In the genomic region with DNA sequence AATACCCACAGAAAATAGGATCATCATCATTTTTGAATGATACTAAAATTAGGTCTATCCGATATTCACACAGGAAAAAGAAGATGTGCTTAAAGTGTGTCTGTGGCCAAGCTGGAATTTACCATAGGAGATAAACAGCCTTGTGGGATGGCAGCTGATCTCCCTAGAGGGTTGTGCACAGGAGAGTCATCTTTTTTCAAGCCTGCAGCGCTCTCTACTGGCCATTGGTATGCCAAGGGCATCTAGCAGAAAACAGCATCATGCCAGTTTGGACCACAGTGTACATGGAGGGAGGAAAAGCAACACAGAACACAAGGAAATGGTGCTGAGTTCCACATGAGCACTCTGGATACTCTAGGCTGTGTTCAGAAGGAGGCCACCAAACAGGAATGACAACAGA, we compare ENCODE assay signal across 8 mouse cellular contexts.
A peak's percentile ranks its signal among the peaks of the same experiment; 100 is the strongest.
DNase-seq lines count a peak whose midpoint lies in the region; ATAC-seq lines count a peak whose summit lies in the region.

No protein-coding gene starts in this region.

- H3K36me3 ChIP-seq in intestine, embryonic 14.5 days (ENCODE audit: control insufficient read depth, insufficient read depth, low read length): no peaks in the 10 kb centered on the region
- no peaks in the 10 kb centered on the region for H3K36me3 ChIP-seq in intestine, embryonic 16.5 days (ENCODE audit: control insufficient read depth, insufficient read depth, low read length)
- no peaks in the 10 kb centered on the region for H3K36me3 ChIP-seq in forebrain, embryonic 16.5 days (ENCODE audit: control insufficient read depth, insufficient read depth)
- H3K36me3 ChIP-seq in intestine, embryonic 15.5 days: no peaks in the 10 kb centered on the region

- H3K4me1 ChIP-seq in intestine, embryonic 14.5 days (replicated peaks; ENCODE audit: control insufficient read depth, insufficient read depth, low read length): no peaks in the 10 kb centered on the region
- H3K4me1 ChIP-seq in intestine, embryonic 16.5 days (ENCODE audit: control insufficient read depth, insufficient read depth, low read length): no peaks in the 10 kb centered on the region
- H3K4me1 ChIP-seq in forebrain, embryonic 16.5 days (replicated peaks; ENCODE audit: control insufficient read depth, insufficient read depth, low read length): no peaks in the 10 kb centered on the region
- H3K4me1 ChIP-seq in intestine, embryonic 15.5 days (replicated peaks): no peaks in the 10 kb centered on the region

- H3K27ac ChIP-seq in intestine, embryonic 14.5 days (ENCODE audit: low read depth): no peak overlapping the region
- no peak overlapping the region for H3K27ac ChIP-seq in intestine, embryonic 16.5 days (ENCODE audit: low read length)
- H3K27ac ChIP-seq in forebrain, embryonic 16.5 days (ENCODE audit: low read length): no peak overlapping the region
- H3K27ac ChIP-seq in intestine, embryonic 15.5 days: no peak overlapping the region

- no peak overlapping the region for H3K4me3 ChIP-seq in intestine, embryonic 14.5 days (ENCODE audit: low read depth, low read length)
- no peak overlapping the region for H3K4me3 ChIP-seq in intestine, embryonic 16.5 days (ENCODE audit: low read length)
- H3K4me3 ChIP-seq in forebrain, embryonic 16.5 days (replicated peaks; ENCODE audit: low read length): no peak overlapping the region
- no peak overlapping the region for H3K4me3 ChIP-seq in intestine, embryonic 15.5 days (replicated peaks)

- no peak for ATAC-seq in intestine, embryonic 14.5 days (replicated peaks; ENCODE audit: low FRiP score, low TSS enrichment, low read depth)
- ATAC-seq in intestine, embryonic 16.5 days: no peak
- peak; percentile 93 for ATAC-seq in forebrain, embryonic 16.5 days
- 0 out of 2 replicates have a peak, but pooled peaks have one; percentile 39 for ATAC-seq in intestine, embryonic 15.5 days
- ATAC-seq in megakaryocyte-erythroid progenitor cell, adult 5-6 weeks (replicated peaks; ENCODE audit: low FRiP score, low TSS enrichment, poor library complexity, severe bottlenecking): peak; percentile 87

- peak; percentile 74 for DNase-seq in intestine, embryonic 14.5 days (ENCODE audit: low spot score)
- DNase-seq in c-Kit-positive CD71-negative TER-119-negative erythroid progenitor cells, embryonic 14.5 days (ENCODE audit: low read depth): peak; percentile 54
- DNase-seq in left cerebral cortex, adult 8-10 months (ENCODE audit: low spot score in 2 of 2): peak; percentile 43 to 70
- peak; percentile 84 for DNase-seq in right cerebral cortex, postnatal 4 days

- no peaks in the 10 kb centered on the region for H3K9me3 ChIP-seq in intestine, embryonic 14.5 days (ENCODE audit: control insufficient read depth, low read length)
- no peaks in the 10 kb centered on the region for H3K9me3 ChIP-seq in intestine, embryonic 16.5 days (ENCODE audit: control insufficient read depth, low read length)
- H3K9me3 ChIP-seq in forebrain, embryonic 16.5 days (ENCODE audit: control insufficient read depth, low read length): no peaks in the 10 kb centered on the region
- no peaks in the 10 kb centered on the region for H3K9me3 ChIP-seq in intestine, embryonic 15.5 days

- H3K27me3 ChIP-seq in intestine, embryonic 14.5 days (replicated peaks; ENCODE audit: control insufficient read depth, insufficient read depth, low read length): no peaks in the 10 kb centered on the region
- no peaks in the 10 kb centered on the region for H3K27me3 ChIP-seq in intestine, embryonic 16.5 days (replicated peaks; ENCODE audit: control insufficient read depth, insufficient read depth, low read length)
- H3K27me3 ChIP-seq in forebrain, embryonic 16.5 days (replicated peaks; ENCODE audit: control insufficient read depth, insufficient read depth, low read length): no peaks in the 10 kb centered on the region
- no peaks in the 10 kb centered on the region for H3K27me3 ChIP-seq in intestine, embryonic 15.5 days (replicated peaks)

- H3K9ac ChIP-seq in intestine, embryonic 14.5 days (ENCODE audit: low read length): no peak overlapping the region
- H3K9ac ChIP-seq in intestine, embryonic 16.5 days (ENCODE audit: low read depth, low read length): no peak overlapping the region
- no peak overlapping the region for H3K9ac ChIP-seq in forebrain, embryonic 16.5 days (replicated peaks; ENCODE audit: low read depth, low read length)
- H3K9ac ChIP-seq in intestine, embryonic 15.5 days: no peak overlapping the region

- H3K4me2 ChIP-seq in intestine, embryonic 14.5 days (ENCODE audit: low read length): no peak overlapping the region
- H3K4me2 ChIP-seq in intestine, embryonic 16.5 days (ENCODE audit: low read depth, low read length): no peak overlapping the region
- H3K4me2 ChIP-seq in forebrain, embryonic 16.5 days (ENCODE audit: low read length): no peak overlapping the region
- H3K4me2 ChIP-seq in intestine, embryonic 15.5 days (replicated peaks): no peak overlapping the region

- WGBS in intestine, embryonic 14.5 days: 32% methylated on average over 2 of the region's 2 CpGs
- WGBS in intestine, embryonic 16.5 days: 28% methylated on average over 2 of the region's 2 CpGs
- WGBS in forebrain, embryonic 16.5 days: 31% methylated on average over 2 of the region's 2 CpGs
- WGBS in intestine, embryonic 15.5 days: 25% methylated on average over 2 of the region's 2 CpGs

Comparison
In these comparisons a context has a peak if more than half of its experiments do, and no peak if none do; other contexts are left out.
1. ATAC-seq: peak in forebrain, embryonic 16.5 days (single experiment), intestine, embryonic 15.5 days (single experiment) and megakaryocyte-erythroid progenitor cell, adult 5-6 weeks (single experiment); none in intestine, embryonic 14.5 days (single experiment) and intestine, embryonic 16.5 days (single experiment).
2. Peak in every context shown above with its lines, with median percentiles within 50 percentile points of each other: DNase-seq.